Mouse (Mus musculus) ES-E14 (cell line): ENCODE measurements around the gene Unc13b. TPM values are rescaled to one million over a fixed set of nuclear protein-coding genes. Genes with fewer than 3 reads are reported as not detected.
A peak's percentile ranks its signal among the peaks of the same experiment; 100 is the strongest.

Source experiments
- DNase-seq: peaks from one replicate; pipeline ENCODE4 v3.0.0-alpha.2; 2013; ENCODE audit warnings: low read depth, low spot score
- H3K27ac ChIP-seq: 2 replicates; pipeline ENCODE4 v1.5.1; 2012; ENCODE audit warnings: low read depth, mild to moderate bottlenecking, low read length, moderate library complexity, mixed read lengths; ENCODE audit not compliant: poor library complexity, insufficient read depth, severe bottlenecking
- H3K36me3 ChIP-seq: 2 replicates; pipeline ENCODE4 v1.6.1; 2012; ENCODE audit warnings: mild to moderate bottlenecking, low read length, moderate library complexity, mixed read lengths; ENCODE audit not compliant: control insufficient read depth, poor library complexity, insufficient read depth, severe bottlenecking
- H3K4me1 ChIP-seq, 2 experiments: fragments of 150-350 bp in 1 of 2; sonication (generic) in 1 of 2; 2 replicates each; pipeline ENCODE4 v1.6.1; 2012; ENCODE audit warnings: low read length in 2 of 2, mild to moderate bottlenecking in 1 of 2, mixed read lengths in 1 of 2; ENCODE audit not compliant: control insufficient read depth in 2 of 2, insufficient read depth in 2 of 2, poor library complexity in 1 of 2
- H3K4me3 ChIP-seq, 2 experiments: fragments of 150-350 bp in 1 of 2; sonication (generic) in 1 of 2; 2 replicates each; pipeline ENCODE4 v1.5.1; 2012; ENCODE audit warnings: low read length in 2 of 2, low read depth in 1 of 2, mild to moderate bottlenecking in 1 of 2, mixed read lengths in 1 of 2; ENCODE audit not compliant: insufficient read depth in 1 of 2, poor library complexity in 1 of 2, severe bottlenecking in 1 of 2
- H3K9ac ChIP-seq: 2 replicates; pipeline ENCODE4 v1.6.1; 2012; ENCODE audit warnings: low read depth, mild to moderate bottlenecking, low read length, mixed read lengths; ENCODE audit not compliant: poor library complexity, insufficient read depth, severe bottlenecking
- H3K9me3 ChIP-seq: fragments of 150-350 bp; sonication (generic); 2 replicates; pipeline ENCODE4 v1.6.1; 2012; ENCODE audit warnings: low read depth, mild to moderate bottlenecking, low read length; ENCODE audit not compliant: control insufficient read depth, insufficient read depth
- CHD2 ChIP-seq: IDR thresholded peaks from 2 replicates; pipeline ENCODE4 v1.6.1; 2014; ENCODE audit warnings: mild to moderate bottlenecking, low read depth, low read length, inconsistent platforms
- HCFC1 ChIP-seq: IDR thresholded peaks from 2 replicates; pipeline ENCODE4 v1.6.1; 2012; ENCODE audit warnings: low read length, inconsistent platforms, borderline replicate concordance; ENCODE audit not compliant: insufficient read depth
- MAFK ChIP-seq: IDR thresholded peaks from 2 replicates; pipeline ENCODE4 v1.6.1; 2014; ENCODE audit warnings: mild to moderate bottlenecking, low read depth, low read length, inconsistent platforms; ENCODE audit not compliant: insufficient read depth
- ZC3H11A ChIP-seq: IDR thresholded peaks from 2 replicates; pipeline ENCODE4 v1.6.1; 2012; ENCODE audit warnings: low read depth, mild to moderate bottlenecking, inconsistent platforms, low read length, borderline replicate concordance
- ZNF384 ChIP-seq: IDR thresholded peaks from 2 replicates; pipeline ENCODE4 v1.6.1; 2012; ENCODE audit warnings: low read depth, low read length, inconsistent platforms
- in situ Hi-C, 2 experiments: fragments of 600-800 bp; cut with MboI; formaldehyde crosslinking; loops; one replicate each; pipeline ENCODE4 v1.15.1; 2025; ENCODE audit warnings: low sequenced_read_pairs in 2 of 2, inconsistent platforms in 1 of 2; ENCODE audit not compliant: unreplicated experiment in 2 of 2
- total RNA-seq: library from RNA; depleted of rRNA; stranded (reverse); fragments of 300-350 nt; gene quantifications from 2 replicates; pipeline ENCODE4 v1.2.3, GENCODE M21; 2012

Unc13b gene
- total RNA-seq, 1 experiment = 13.3 TPM

- Histone ChIP-seq H3K36me3 (no peaks in the 10 kb centered on the region), H3K4me1 (peaks cover 9 to 15% of the 10 kb centered on the region in 2 experiments), H3K9me3 (no peaks in the 10 kb centered on the region), H3K27ac (no peak overlapping the region), H3K4me3 (no peak overlapping the region), H3K9ac (no peak overlapping the region)
- in situ Hi-C loops = no loop called here
- DNase-seq = peak; percentile 72
- no peak for TF ChIP-seq HCFC1
- 0 out of 2 replicates have a peak, but pooled peaks have one; percentile 8 for TF ChIP-seq ZC3H11A
Observed at GRCm38 (mm10) chr4:43047231-43047630, 11.5 kb upstream of the Unc13b start.

- peak; percentile 75 for DNase-seq
- H3K27ac ChIP-seq = no peak overlapping the region
- in situ Hi-C loops = no loop called here
Observed at GRCm38 (mm10) chr4:43052627-43053026, 6.1 kb upstream of the Unc13b start.

DNA sequence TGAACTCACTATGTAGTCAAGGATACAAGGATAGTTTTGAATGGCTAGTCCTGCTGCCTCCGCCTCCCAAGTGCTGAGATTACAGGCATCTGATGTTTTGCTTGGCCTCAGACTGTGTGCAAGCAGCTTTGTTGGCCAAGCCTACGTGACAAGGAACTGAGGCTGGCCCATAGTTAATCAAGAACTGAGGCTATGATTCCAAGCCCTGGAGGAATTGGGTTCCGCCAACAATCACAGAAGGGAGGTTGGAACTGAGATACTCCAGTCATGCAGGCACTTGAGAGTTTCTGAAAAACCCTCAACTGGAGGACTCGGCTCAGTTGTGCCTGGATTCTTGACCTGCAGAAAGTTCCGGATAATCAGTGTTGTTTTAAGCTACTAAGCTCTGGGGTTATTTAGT is 1.1 kb upstream of the Unc13b start:
- Histone ChIP-seq H3K9ac (no peak overlapping the region), H3K27ac (no peak overlapping the region), H3K9me3 (no peaks in the 10 kb centered on the region), H3K4me1 (peaks cover 0 to 2% of the 10 kb centered on the region in 2 experiments; a peak in 1 of 4 replicates), H3K36me3 (no peaks in the 10 kb centered on the region), H3K4me3 (no peak overlapping the region)
- no peak for TF ChIP-seq MAFK
- TF ChIP-seq ZNF384 = no peak
- no peak for TF ChIP-seq HCFC1
- TF ChIP-seq ZC3H11A = no peak
- TF ChIP-seq CHD2 = no peak
- in situ Hi-C loops = no loop called here
- DNase-seq = no peak

More at GRCm38 (mm10) chr4:43052627-43053026, 6.1 kb upstream of the Unc13b start:
- Histone ChIP-seq H3K9me3 (no peaks in the 10 kb centered on the region), H3K36me3 (no peaks in the 10 kb centered on the region), H3K4me1 (peaks cover 0 to 4% of the 10 kb centered on the region in 2 experiments; a peak in 2 of 4 replicates), H3K4me3 (peak overlapping the region; percentile 12 to 13; a peak in 3 of 4 replicates), H3K9ac (no peak overlapping the region; the same call in 1 of the 2 replicates)
- no peak for TF ChIP-seq ZNF384
- no peak for TF ChIP-seq ZC3H11A
- TF ChIP-seq MAFK = no peak
- no peak for TF ChIP-seq CHD2

DNA sequence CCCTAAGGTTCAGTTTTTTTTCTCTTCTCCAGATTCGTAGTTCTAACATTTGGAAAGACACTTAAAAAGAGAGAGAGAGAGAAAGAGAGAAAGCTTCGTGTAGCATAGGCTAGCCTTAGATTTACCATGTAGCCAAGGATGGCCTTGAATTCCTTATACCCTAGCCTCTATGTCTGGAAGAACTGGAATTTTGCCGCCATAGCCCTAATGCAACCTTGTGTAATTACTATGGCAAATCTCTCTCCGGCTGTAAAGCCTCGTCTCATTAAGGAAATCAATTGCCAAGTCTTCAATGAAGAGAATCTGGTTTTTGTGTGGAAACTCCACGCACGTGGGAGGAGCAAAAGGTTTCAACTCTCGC is 381 bp upstream of the Unc13b start:
- Histone ChIP-seq H3K36me3 (no peaks in the 10 kb centered on the region), H3K27ac (no peak overlapping the region), H3K4me1 (peaks cover 0 to 2% of the 10 kb centered on the region in 2 experiments; a peak in 1 of 4 replicates), H3K9ac (no peak overlapping the region), H3K4me3 (peak overlapping the region; percentile 8 to 97; a peak in 2 of 4 replicates), H3K9me3 (no peaks in the 10 kb centered on the region)
- no peak for DNase-seq
- in situ Hi-C loops = no loop called here
- TF ChIP-seq MAFK (no peak), ZNF384 (no peak), CHD2 (no peak), HCFC1 (no peak), ZC3H11A (no peak)

DNA sequence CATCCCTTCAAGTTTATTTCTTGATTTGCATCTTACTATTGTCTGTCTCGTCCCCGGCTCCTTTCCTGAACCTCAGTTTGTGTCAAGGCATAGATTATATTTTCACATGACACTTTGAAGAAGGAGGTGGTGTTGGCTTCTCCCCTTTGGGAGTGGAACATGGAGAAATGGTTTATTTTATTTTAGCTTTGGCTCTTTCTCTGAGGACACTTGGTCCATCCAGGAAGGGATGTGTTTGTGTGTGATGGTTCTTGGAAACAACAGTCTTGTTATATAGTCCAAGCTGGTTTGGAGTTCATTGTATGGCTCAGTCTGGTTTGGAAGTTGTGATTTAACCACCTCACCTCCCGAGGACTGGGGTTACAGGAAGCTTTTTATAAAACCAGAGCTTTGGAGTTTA is 944 bp downstream of the Unc13b start:
- Histone ChIP-seq H3K27ac (no peak overlapping the region), H3K4me3 (peak overlapping the region; percentile 75 to 97), H3K36me3 (no peaks in the 10 kb centered on the region), H3K9me3 (no peaks in the 10 kb centered on the region), H3K9ac (0 out of 2 replicates have a peak overlapping the region, but pooled peaks have one; percentile 79), H3K4me1 (peaks cover 0 to 2% of the 10 kb centered on the region in 2 experiments; a peak in 1 of 4 replicates)
- in situ Hi-C loops = no loop called here
- no peak for DNase-seq
- TF ChIP-seq CHD2 (no peak), MAFK (no peak), HCFC1 (no peak), ZNF384 (no peak), ZC3H11A (no peak)
